Mouse (Mus musculus) activated CD4-positive, CD25-positive, alpha-beta regulatory T cell, adult 4 months (primary cell): Measurements from ENCODE around the gene Lancl1. TPM values are rescaled to one million over a fixed set of nuclear protein-coding genes. Genes with fewer than 3 reads are reported as not detected.
A peak's percentile ranks its signal among the peaks of the same experiment; 100 is the strongest.

Experiments used
- ATAC-seq: one replicate; pipeline ENCODE4 v1.8.0; 2017
- polyA plus RNA-seq, 2 experiments: library from polyadenylated mRNA; unstranded; fragments of 100-300 nt; shearing (Covaris generic); gene quantifications; one replicate each; pipeline ENCODE4 v1.2.1; 2017

The Lancl1 gene
- polyA plus RNA-seq, 2 experiments from 2014 or later, result 31.3 to 32.3 TPM

GRCm38 (mm10) chr1:67014205-67014604 lies 24.5 kb downstream of the Lancl1 start:
- ATAC-seq, result peak; percentile 57

- no peak for ATAC-seq
Observed at GRCm38 (mm10) chr1:67010520-67010919, 28.2 kb downstream of the Lancl1 start.

GRCm38 (mm10) chr1:67003699-67004098 lies 35.0 kb downstream of the Lancl1 start:
- ATAC-seq, result no peak

GRCm38 (mm10) chr1:67002226-67002625 lies 36.4 kb downstream of the Lancl1 start:
- ATAC-seq, result no peak

GRCm38 (mm10) chr1:67001367-67001766 lies 37.3 kb downstream of the Lancl1 start:
- ATAC-seq, result no peak

- ATAC-seq, result no peak
Observed at GRCm38 (mm10) chr1:67000484-67000883, 38.2 kb downstream of the Lancl1 start.

- ATAC-seq, result no peak
Observed at GRCm38 (mm10) chr1:66998601-66999000, 40.1 kb downstream of the Lancl1 start.

GRCm38 (mm10) chr1:66998188-66998587 lies 40.5 kb downstream of the Lancl1 start:
- no peak for ATAC-seq

- ATAC-seq, result no peak
Observed at GRCm38 (mm10) chr1:66996819-66997218, 41.9 kb downstream of the Lancl1 start.

GRCm38 (mm10) chr1:66992764-66993163 lies 45.9 kb downstream of the Lancl1 start:
- ATAC-seq, result peak; percentile 64

- peak; percentile 94 for ATAC-seq
Observed at GRCm38 (mm10) chr1:66987558-66988190, 51.0 kb downstream of the Lancl1 start.

- no peak for ATAC-seq
Observed at GRCm38 (mm10) chr1:66985906-66986305, 52.8 kb downstream of the Lancl1 start.

GRCm38 (mm10) chr1:66985129-66985698 lies 53.5 kb downstream of the Lancl1 start:
- no peak for ATAC-seq

GRCm38 (mm10) chr1:66980129-66980528 lies 58.5 kb downstream of the Lancl1 start:
- ATAC-seq, result no peak

- ATAC-seq, result no peak
Observed at GRCm38 (mm10) chr1:66975456-66975855, 63.2 kb downstream of the Lancl1 start.

GRCm38 (mm10) chr1:66964857-66965256 lies 73.8 kb downstream of the Lancl1 start:
- ATAC-seq, result no peak

- no peak for ATAC-seq
Observed at GRCm38 (mm10) chr1:66960536-66961243, 78.0 kb downstream of the Lancl1 start.

- ATAC-seq, result no peak
Observed at GRCm38 (mm10) chr1:66957361-66957760, 81.3 kb downstream of the Lancl1 start.

GRCm38 (mm10) chr1:66951086-66951485 lies 87.6 kb downstream of the Lancl1 start:
- ATAC-seq, result no peak

Other genes starting within 250 kb of the Lancl1 start
- gene Kansl1l, start 221.3 kb downstream of the Lancl1 start, polyA plus RNA-seq, result 1 to 10 TPM; 8.8 to 9.8 TPM
- gene Acadl, start 175.6 kb downstream of the Lancl1 start, polyA plus RNA-seq, result 10 to 100 TPM; 39.2 to 41.8 TPM
- gene Myl1, start 93.5 kb downstream of the Lancl1 start, polyA plus RNA-seq, result not detected
- gene Cps1, start 84.2 kb upstream of the Lancl1 start, polyA plus RNA-seq, result not detected